Mouse (Mus musculus): ENCODE data around the gene Gcm1. TPM values are rescaled to one million over a fixed set of nuclear protein-coding genes. Genes with fewer than 3 reads are reported as not detected.
"Not testable (repeated sequence)": the region's sequence is repeated elsewhere in the genome, so short reads cannot be mapped to it uniquely, and the experiment has no call there.

The Gcm1 gene
- total RNA-seq, 2 experiments from 2014 or later, result not detected

DNA sequence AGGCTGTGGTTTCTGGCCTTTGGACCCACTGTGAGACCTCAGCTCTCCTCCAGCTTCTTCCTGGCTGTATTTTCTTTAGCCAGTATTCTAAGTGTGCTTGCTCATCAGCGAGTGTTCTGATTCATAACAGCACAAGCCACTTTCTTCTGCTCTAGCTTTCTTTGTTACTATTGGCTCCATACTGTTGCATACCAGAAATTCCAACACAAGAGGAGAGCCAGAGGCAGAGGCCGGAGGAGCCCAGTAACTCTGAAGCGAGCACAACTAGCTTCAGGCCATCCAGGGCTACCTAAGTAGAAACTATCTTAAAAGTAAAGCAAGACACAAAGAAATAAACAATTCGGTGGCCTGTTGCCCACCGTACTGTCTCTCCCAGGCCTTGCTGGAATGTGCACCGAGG, 6.6 kb upstream of the Gcm1 start:
- DNase-seq (ENCODE audit: low spot score in 2 of 2), result no peak

DNA sequence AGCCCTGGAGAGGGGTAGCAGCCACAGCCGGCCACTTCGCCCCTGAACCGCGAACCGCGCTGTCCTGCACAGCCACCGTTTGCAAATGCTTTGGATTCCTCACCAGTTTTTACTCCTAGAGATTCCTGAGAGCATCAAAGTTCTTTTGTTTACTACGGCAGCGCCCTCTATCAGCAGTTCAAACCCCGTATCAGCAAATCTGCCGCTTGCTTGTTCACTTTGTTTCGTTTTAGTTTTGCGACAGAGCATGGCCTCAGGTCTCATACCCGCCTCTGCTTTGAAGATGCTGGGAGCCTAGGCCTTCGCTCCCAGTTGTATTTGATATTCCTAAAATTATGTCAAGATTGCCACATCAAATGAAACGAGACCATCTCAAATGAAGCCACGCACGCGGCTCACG, 5.0 kb upstream of the Gcm1 start:
- DNase-seq (ENCODE audit: low spot score in 2 of 2), result no peak

DNA sequence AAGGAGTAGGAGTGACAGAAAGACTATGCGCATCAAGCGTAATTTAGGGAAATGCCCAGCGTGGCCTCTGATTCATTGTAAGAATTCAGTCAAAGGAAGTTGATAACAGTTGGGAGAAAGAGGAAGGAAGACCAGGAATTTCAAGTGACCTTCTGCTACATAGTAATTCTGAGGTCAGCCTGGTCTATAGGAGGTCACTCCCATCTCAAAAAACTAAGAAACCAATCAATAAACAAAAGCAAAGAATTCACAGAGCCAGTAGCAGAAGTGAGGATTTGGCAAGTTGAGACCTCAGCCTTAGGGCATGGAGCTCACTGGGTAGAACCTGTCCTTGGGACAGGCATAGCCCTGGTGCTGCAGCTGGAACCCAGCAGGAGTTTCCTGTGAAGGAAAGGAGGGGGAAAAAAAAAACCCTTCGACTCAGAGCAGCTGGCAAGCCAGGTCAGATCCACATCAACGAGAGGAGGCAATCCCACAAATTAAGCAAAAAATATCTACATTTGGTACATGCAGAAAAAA, 1.2 kb upstream of the Gcm1 start:
- DNase-seq (ENCODE audit: low spot score in 2 of 2), result no peak

DNA sequence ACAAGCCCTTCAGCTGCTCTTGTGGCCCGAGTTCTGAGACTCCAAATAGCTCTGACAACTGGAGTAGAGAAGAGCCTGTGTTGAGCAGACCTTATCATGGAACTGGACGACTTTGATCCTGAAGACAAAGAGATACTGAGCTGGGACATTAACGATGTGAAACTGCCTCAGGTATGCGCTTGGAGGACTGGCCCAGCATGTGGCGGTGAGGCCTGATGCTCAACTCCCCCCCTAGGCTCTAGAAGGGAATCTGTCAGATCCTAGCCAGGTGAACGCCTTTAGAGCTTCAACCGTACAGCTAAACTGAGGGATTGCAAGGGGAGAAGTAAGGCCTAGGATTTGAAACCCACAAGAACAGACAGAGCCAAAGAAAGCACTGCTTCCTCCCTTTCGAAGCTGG, 2.1 kb downstream of the Gcm1 start:
- no peak for DNase-seq (ENCODE audit: low spot score in 2 of 2)

DNA sequence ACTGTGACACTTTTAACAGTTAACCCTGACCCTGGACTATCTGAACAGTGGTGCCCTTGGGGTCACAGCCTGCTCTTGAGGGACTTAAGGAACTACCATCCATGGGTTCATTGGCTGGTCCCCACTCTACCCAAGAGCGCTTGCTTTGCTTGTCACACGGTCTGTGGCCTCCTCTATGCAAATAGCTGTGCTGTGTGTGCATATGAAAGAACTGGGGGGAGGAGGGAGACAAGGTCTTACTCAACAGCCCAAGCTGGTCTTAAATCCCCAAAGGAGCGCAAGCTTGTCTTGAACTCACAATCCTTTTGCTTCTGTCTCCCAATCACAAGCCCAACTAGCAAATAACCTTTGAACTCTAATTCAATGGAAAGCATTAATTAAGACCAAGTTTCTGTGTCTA, 2.6 kb downstream of the Gcm1 start:
- DNase-seq (ENCODE audit: low spot score in 2 of 2), result no peak

DNA sequence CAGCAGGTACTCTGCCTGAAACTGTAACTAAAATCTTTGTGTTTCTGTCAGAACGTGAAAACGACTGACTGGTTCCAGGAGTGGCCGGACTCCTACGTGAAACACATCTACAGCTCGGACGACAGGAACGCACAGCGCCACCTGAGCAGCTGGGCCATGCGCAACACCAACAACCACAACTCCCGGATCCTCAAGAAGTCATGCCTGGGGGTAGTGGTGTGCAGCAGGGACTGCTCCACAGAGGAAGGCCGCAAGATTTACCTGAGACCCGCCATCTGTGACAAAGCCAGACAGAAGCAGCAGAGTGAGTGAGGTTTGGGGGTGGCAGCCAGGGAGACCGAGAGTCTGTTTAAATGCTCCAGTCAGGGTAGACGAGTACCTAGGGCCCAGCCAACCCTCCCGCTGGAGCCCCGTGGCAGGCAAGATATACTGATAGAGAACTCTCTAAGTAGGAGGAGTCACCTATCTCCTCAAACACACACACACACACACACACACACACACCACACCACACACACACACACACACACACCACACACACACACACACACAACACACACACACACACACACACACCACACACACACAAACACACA, 7.9 kb downstream of the Gcm1 start:
- no peak for DNase-seq (ENCODE audit: low spot score in 2 of 2)

DNA sequence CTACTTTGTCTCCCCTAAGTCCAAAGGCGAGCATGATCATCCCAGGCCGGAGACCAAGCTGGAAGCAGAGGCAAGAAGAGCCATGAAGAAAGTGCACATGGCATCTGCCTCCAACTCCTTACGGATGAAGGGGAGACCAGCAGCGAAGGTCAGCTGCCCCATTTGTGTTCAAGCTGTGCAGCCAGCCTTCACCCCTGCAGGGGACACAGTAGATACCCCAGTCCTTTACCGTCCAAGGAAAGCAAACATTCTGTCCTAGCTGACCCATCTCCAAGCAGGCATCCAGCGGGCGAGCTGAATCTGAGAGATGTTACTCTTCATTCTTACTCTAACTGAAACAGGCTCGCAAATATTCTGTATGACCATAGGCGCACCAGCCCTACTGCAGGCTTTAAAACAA, 10.7 kb downstream of the Gcm1 start:
- DNase-seq (ENCODE audit: low spot score in 2 of 2), result no peak

DNA sequence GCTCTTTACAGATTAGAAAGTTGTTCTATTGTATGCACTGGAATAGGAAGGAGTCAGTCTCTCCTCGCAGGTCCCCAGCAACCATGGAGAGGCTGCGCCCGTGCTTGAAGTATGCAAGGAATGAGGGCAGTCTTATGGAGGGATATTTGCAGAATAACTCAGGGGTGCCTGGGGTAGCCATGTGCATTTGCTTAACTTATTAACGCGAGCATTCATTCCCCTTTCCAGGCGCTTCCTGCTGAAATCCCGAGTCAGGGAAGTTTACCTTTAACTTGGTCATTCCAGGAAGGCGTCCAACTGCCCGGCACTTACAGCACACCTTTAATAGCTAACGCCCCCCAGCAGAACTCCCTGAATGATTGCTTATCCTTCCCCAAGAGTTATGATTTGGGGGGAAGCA, 12.4 kb downstream of the Gcm1 start:
- no peak for DNase-seq (ENCODE audit: low spot score in 2 of 2)

DNA sequence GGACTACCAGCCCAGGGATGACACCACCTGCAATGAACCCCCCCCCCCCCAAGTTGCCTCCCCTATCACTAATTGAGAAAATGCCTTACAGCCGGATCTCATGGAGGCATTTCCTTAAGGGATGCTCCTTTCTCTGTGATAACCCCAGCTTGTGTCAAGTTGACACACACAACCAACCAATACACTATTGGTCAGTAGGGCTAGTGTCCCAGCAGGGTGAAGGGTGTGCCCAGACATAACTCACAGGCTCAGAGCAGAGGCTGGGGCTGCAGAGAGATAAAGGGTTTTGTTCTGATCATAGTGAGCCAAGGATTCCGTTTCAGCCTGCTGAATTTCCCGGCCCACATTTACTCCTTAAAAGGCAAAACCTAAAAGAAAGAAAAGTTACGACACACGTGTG, 18.8 kb downstream of the Gcm1 start:
- DNase-seq (ENCODE audit: low spot score in 2 of 2), result no peak

DNA sequence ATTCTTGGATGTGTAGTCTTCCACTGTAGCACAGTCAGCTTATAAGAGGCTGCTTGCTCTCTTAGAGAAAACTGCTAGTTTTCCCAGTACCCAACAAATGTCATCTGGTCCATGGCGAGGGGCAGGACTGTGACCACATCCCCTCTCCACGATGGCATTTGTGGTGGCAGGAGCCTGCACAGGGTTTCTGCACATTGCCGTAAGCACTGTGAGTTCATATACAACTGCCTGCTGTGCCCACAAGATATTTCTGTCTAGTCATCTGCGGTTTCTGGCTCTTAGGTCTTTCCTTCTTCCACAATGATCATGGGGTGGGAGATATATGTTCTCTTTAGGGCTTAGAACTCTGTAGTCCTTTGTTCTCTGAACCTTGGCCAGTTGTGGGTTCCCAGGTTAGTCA, 19.9 kb downstream of the Gcm1 start:
- DNase-seq (ENCODE audit: low spot score in 2 of 2), result no peak

DNA sequence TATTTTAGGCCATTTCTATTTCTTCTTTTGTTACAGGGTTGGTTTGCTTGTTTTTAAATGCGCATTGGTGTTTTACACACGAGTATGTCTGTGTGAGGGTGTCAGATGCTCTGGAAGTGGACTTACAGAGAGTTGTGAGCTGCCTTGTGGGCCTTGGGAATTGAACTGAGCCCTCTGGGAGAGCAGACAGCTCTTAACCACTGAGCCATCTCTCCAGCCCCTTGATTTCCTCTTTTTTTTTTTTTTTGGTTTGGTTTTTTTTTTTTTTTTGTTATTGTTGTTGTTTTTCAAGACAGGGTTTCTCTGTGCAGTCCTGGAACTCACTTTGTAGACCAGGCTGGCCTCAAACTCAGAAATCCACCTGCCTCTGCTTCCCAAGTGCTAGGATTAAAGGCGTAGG, 21.6 kb downstream of the Gcm1 start:
- DNase-seq (ENCODE audit: low spot score in 2 of 2), result not testable (repeated sequence)

DNA sequence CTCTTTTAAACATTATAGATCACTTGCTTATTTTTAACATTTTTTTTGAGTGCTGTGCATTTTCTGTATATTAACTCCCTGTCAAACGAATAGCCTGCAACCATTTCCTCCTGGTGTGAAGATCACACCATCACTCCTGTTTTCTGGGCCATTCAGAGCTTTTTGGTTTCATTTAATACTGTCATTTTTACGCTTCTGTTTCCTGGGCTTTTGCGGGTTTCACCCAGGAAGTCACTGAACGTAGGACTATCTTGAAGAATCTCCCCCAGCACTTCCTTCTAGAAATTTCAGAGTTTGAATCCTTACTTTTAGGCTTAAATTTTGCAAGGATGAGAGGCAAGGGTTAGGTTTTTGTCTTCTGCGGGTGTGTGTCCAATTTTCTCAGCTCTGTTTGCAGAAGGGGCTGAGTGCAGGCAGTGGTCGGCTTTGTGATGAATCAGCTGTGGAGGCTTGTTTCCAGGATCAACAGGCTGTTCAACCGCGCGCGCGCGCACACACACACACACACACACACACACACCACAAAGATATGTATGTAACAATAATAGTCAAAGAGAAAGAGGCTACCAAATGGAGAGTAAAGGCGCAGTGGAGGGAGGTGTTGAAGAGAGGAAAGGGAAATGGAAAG, 22.1 kb downstream of the Gcm1 start:
- DNase-seq (ENCODE audit: low spot score in 2 of 2), result no peak

DNA sequence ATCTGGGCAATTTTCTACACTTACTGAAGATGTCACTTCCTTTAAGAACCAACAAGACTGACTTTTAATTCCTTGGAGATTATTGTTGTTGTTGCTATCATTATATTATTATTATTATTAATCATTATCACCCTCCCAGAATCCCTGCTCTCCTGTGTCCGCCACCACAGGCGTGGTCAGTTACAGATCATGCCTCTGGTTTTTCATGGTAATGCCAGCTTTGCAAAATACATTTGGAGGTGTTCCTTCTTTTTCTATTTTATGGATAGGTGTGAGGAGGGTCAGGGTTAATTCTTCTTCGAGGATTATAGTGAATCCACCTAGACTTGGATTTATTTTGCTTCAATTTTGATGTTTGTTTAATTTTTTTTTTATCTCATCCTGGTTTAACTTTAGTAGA, 23.5 kb downstream of the Gcm1 start:
- DNase-seq (ENCODE audit: low spot score in 2 of 2), result no peak

DNA sequence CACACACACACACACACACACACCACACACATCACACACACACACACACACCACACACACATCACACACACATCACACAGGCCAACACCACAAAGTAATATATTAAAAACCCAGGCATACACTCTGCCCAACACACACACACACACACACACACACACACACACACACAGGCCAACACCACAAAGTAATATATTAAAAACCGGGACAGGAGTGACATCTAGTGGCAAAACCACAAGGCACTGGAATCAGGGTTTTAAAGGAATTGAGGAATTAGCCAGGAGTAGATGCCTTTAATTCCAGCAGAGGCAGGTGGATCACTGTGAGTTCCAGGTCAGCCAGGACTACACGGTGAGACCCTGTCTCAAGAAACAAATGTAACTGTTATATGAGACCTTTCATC, 26.5 kb downstream of the Gcm1 start:
- no peak for DNase-seq (ENCODE audit: low spot score in 2 of 2)

DNA sequence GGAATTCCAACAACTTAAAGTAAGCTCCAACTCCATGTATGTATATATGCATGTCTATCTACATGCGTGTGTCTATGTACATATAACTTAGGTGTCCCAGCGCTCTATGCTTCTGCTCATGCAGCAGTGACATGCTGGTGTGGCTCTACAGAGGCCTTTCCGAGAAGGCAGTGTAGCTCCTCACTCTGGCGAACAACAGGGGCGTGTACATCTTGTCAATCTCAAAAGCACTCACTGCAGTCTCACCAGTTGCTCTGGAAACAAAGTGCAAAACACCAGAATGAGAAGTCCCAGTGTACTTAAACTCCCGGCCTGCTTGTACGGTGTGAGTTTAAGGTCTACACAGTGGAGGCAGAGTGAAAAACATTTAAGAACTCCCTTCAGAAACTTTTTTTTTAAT, 30.1 kb downstream of the Gcm1 start:
- no peak for DNase-seq (ENCODE audit: low spot score in 2 of 2)

DNA sequence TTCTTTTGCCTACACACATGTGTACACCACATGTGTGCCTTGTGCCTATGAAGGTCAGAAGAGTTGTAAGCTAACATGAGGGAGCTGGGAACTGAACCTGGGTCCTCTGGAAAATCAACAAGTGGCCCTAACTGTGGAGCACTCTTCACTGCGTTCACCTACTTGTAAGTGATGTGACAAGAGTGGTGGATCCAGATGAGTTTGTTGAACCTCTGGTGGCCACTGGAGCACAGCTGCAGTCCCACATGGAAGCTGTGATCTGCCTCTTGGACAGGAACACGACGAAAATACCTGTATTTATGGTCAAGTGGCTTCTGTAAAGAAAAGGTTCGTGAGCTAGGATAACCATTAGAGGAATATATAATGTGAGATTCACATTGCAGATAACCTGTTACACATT, 32.6 kb downstream of the Gcm1 start:
- no peak for DNase-seq (ENCODE audit: low spot score in 2 of 2)

DNA sequence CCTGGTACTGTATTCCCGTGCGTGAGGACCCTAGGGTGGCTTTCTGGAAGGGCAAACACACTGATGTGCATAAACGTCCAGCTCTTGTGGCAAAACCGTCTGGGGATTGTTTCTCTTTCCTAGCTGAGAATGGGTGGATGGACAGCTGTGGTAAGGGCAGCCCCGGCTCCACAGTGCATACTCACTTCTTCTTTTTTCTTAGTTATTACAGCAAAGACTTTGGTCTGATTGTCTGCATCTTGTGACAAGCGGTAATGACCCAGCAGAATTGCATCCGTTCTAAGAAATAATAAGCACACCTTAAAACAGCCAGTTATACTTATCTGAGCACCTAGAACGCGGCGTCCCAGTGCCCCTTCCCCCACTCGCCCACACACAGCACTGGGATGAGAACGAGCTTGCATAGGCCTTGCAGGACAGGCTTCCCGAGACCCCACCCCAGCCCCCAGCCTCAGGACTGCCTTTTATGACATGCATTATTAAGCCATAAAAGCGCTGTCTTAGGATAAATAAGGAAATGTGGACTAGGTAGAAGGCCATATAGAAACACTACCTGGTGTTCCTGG, 34.1 kb downstream of the Gcm1 start:
- DNase-seq (ENCODE audit: low spot score in 2 of 2), result no peak

DNA sequence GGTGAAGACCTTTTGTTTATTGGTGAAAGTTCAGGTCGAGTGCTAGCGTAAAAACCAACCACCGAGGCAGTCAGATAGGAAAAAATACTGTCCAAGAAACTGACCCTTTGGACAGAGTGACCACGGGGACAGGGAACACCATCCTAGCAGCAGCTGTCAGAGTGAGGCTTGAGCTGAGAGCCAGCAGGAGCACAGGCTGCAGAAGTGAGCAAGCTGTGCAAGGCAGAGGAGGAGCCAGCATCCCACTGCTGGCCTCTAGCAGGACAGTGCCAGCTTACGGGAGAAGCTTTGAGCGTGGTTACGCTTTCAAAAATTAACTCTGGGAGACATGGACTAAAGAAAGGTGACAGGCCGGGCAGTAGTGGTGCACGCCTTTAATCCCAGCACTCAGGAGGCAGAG, 36.0 kb downstream of the Gcm1 start:
- DNase-seq (ENCODE audit: low spot score in 2 of 2), result no peak

DNA sequence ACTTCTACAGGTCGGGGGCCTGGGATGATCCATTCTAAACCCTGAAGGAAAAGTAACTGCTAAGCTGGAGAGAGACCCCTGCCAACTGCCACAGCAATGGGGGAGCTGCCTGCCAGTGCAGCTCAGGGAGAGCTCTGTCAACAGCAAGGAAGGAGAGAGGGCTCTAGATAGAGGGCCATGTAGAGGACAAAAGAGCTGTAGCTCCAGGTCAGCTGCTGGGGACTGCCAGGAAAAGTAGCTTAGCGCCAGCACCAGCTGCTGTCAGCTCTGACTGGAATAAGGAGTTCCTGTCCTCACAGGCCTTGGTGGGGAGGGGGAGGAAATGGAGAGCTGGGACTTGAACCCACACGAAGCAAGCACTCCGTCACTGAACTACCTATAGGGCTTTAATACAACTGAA, 36.8 kb downstream of the Gcm1 start:
- no peak for DNase-seq (ENCODE audit: low spot score in 2 of 2)

DNA sequence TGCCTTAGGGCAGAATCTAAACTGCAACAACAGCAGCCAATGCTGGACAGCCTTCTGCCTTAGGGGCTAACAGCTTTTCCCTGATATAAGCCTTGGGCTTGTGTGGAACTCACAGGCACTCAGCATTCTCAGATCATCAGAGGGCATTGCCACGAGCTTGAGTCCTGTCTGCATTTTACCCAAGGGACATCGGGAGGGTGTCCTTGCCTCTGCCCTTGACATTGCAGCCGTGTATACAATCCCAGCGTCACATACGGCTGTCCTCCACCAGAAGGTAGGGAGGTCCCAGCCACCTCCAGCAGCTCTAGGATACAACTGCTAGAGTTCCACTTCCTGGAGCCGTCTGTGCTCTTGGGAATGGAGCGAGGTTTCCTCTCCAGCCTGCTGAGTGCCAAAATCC, 37.2 kb downstream of the Gcm1 start:
- DNase-seq (ENCODE audit: low spot score in 2 of 2), result no peak

DNA sequence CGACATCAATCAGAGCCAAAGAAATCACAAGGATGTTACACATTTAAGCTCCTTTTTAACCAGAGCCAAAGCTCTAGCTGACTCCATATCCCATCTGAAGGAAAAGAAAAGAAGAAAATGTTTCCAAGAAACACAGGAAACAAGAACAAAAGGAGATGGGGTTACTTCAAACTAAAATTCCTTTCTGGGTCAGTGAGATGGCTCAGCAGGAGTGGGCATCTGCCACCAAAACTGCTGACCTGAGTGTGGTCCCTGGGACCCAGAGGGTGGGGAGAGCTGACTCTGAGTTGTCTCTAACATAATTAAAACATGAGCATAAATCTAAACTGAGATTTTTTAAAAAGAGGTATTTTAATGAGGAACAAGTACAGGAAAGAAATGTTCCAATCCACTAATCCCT, 38.2 kb downstream of the Gcm1 start:
- DNase-seq (ENCODE audit: low spot score in 2 of 2), result no peak

DNA sequence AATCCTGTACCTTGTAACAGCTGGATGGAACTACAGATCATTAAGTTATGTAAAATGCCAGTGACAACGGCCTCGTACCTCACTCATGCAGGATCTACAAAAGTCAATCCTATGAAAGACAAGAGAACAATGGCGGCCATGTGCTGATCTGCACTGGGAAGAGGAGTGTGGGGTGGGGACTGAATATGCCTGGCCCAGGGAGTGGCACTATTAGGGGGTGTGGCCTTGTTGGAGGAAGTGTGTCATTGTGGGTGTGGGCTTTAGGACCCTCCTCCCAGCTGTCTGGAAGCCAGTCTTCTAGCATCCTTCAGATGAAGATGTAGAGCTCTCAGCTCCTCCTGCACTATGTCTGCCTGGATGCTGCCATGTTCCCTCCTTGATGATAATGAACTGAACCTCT, 38.9 kb downstream of the Gcm1 start:
- DNase-seq (ENCODE audit: low spot score in 2 of 2), result no peak

DNA sequence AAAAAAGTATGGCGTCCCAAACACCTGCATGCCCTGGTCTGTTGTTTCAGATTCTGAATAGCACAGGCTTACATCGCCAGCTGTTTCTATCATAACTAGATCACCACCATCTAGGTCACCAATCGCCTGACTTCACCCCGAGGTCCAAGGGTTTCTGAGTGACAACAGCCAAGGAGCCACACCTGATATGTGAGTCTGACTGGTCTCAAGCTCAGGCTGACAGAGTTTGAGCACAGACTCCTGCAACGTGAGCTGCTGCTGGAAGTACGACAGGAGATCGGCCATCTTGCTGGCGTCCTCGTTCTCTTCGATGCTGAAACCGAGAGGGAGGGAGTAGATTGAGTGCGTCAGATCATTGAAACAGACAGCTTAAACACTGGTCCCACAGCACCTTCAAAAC, 44.0 kb downstream of the Gcm1 start:
- no peak for DNase-seq (ENCODE audit: low spot score in 2 of 2)

Measured in left cerebral cortex, adult 18-20 months (tissue).